Mouse (Mus musculus): ENCODE data around the gene Camk2n1.
"Not testable (repeated sequence)": the region's sequence is repeated elsewhere in the genome, so short reads cannot be mapped to it uniquely, and the experiment has no call there.

The Camk2n1 gene

GRCm38 (mm10) chr4:138453753-138454570 lies at the start of gene Camk2n1:
TSS of gene Camk2n1 (plus strand) at chr4:138454314.
- DNase-seq, result peak; percentile 82

DNA sequence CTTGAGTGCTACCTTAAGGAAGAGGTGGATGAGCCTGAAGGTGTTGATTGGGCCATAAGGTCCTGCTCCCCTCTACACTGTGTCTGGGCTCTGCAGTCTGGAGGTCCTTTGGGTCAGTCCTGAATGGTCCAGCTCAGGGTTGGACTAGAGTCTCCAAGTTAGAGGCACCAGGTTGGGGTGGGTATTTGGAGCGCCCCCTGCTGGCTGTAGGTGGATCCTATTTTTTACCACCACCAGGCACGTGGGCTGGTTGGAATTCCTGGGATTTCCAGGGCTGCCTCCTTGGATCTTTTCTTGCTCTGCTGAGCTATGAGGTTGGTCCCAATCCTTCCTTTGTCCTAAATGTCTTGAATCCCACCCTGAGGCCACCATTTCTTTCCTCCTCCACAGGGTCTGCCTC lies 49.3 kb upstream of the Camk2n1 start:
- DNase-seq, result no peak

- no peak for DNase-seq
Observed at GRCm38 (mm10) chr4:138407479-138408194, 46.5 kb upstream of the Camk2n1 start.

DNA sequence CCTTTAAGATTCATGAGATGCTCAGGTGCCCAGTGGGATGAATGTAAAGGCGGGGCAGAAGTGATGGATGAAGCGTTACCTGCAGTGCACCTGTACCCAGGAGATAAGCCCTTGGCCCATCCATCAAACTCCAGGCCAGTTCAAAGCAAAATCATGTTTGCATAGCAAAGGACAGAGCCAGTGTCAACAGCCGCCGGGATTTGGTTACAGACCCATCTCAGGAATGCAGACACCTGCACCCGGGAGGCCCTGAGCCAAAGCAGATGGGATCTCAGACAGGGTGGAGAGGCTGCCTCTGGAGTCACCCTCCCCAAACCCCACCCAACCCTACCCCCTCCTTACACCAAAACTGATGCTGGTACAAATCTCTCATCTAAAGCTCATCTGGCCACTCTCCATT lies 43.1 kb upstream of the Camk2n1 start:
- no peak for DNase-seq

DNA sequence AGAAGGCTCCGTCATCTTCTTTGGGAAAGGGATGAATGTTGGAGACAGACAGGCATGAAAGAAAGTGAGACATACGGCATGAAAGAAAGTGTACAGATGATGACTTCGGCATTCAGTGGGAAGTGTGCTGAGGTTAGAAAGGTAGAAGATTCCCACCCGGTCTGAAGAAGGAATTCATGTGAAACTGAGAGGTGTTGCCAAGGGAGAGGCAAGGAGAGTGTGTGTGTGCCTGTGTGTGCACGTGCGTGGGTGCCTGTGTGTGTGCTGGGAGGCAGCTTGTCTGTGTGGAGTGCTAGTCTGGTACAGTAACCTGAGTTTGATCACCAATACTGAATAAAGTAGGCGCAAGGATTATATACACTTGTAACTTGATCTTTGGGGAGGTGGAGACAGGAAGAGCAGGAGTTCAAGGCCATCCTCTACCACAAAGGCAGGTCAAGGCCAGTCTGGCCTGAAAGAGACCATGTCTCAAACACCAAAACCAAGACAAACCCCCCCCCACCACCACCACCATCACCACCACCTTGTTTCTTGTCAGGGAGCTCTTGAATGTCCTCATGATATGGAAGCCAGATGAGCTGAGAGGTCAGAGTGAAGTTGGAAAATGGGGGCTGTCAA lies 42.5 kb upstream of the Camk2n1 start:
- DNase-seq, result no peak

GRCm38 (mm10) chr4:138414725-138415124 lies 39.4 kb upstream of the Camk2n1 start:
- no peak for DNase-seq

- no peak for DNase-seq
Observed at GRCm38 (mm10) chr4:138415991-138416390, 38.1 kb upstream of the Camk2n1 start.

DNA sequence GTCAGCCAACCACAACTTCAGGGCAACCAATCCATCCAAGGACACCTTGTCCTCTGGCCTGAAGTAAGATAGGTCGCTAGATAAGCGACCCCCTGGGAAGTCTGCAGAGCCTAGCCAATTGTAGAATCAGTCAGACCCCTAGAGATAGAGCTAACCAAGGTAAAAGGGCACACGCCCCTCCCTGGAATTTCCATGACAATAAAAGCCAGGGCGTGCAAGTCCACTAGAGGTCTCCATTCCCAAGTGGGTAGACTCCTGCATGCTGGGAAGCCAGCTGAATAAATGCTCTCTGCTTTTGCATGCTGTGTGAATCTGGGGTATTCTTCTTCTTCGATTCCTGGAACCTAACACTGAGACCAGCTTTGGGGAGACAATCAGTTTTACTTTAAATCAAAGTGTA lies 37.7 kb upstream of the Camk2n1 start:
- no peak for DNase-seq

- DNase-seq, result no peak
Observed at GRCm38 (mm10) chr4:138417882-138418281, 36.2 kb upstream of the Camk2n1 start.

- DNase-seq, result no peak
Observed at GRCm38 (mm10) chr4:138418340-138418957, 35.7 kb upstream of the Camk2n1 start.

GRCm38 (mm10) chr4:138425028-138425427 lies 29.1 kb upstream of the Camk2n1 start:
- no peak for DNase-seq

- not testable (repeated sequence) for DNase-seq
Observed at GRCm38 (mm10) chr4:138425604-138426003, 28.5 kb upstream of the Camk2n1 start.

DNA sequence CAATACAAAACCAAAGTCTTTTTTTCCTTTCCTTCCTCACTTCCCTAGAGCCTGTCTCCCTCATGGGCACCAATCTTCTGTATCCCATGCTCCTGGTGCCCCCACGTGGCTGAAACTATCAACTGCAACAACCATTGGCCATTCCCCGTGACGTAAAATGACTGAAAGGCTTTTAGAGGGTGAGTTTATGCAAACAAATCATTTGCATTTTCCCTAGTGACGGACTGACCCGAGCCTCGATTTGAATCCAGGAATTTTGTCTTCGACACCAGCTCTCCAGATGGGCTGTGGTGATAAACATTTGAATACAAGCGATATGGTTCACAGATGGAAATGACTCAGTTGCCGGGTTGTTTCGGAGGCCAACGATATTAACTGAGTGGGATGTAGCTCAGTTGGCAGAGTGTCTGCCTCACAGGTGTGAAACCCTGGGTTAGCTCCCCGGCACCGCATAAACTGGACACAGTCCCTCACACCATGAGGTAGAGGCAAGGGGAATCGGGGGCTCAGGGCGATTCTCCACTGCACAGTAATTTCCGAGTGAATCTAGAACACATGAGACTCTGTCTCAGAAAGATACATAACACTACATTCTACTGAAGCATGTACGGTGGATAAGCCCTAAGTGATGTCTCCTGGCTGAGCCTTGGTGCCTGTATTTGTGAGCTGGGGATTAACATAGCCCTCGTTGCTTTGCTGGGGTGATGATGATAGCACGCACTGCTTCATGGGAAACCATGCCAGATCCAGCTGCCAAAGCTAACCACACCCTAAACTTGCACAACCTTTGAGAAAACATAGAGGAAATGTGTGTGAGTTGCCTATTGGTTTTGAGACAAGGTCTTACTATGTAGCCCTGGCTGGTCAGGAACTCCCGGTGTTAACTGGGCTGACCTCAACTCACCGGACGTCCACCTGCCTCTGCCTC lies 27.1 kb upstream of the Camk2n1 start:
- peak; percentile 88 for DNase-seq

GRCm38 (mm10) chr4:138429778-138430177 lies 24.3 kb upstream of the Camk2n1 start:
- no peak for DNase-seq

GRCm38 (mm10) chr4:138431340-138431739 lies 22.8 kb upstream of the Camk2n1 start:
- no peak for DNase-seq

- peak; percentile 95 for DNase-seq
Observed at GRCm38 (mm10) chr4:138434347-138435316, 19.5 kb upstream of the Camk2n1 start, which contains the start of gene Mul1. TSS of gene Mul1 (plus strand) at chr4:138434671.

GRCm38 (mm10) chr4:138440062-138440461 lies 14.1 kb upstream of the Camk2n1 start:
- DNase-seq, result no peak

GRCm38 (mm10) chr4:138444941-138445340 lies 9.2 kb upstream of the Camk2n1 start:
- no peak for DNase-seq

DNA sequence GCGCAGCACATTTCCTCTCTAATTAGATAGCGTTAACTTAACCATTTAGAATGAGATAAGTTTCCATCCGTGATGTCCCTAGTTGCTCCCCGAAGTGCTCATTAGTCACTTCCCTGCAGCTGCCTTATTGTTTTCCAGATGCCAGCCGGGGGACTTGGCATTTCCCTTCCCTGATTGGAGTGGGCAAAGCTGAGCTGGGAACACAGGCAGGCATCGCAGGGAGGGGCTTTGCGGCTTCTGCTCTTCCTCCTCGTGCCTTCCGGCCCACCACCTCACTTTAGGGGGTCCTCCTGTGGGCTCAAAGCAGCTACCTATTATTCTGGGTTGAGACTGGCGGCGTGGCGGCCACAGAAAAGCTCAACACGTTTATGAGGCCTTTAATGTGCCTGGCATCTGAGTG lies 7.1 kb upstream of the Camk2n1 start:
- DNase-seq, result no peak

DNA sequence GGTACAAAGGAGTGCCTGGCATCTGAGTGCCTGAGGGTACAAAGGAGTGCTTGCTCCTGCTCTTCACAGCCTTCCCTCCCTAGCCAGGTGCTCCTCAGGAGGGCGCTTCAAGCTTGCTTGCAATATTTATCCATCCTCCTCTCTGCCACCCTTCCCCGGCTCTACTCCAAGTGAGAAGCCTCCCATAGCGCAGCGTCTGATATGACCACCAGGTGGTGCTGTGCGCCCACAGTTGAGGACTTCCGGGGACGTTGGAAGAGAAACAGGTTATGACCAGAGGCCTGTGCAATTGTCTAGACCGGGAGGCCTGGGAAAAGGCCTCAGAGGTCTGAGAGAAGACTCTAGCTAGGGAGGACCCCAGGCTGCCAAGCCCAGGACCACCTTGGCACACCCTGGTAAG lies 6.7 kb upstream of the Camk2n1 start:
- peak; percentile 96 for DNase-seq
